Mouse (Mus musculus) erythroblast, adult 5-6 weeks (primary cell): Measurements from ENCODE around the gene Krt86. TPM values are rescaled to one million over a fixed set of nuclear protein-coding genes. Genes with fewer than 3 reads are reported as not detected.

Source experiments
- ATAC-seq: replicated peaks from 2 replicates; pipeline ENCODE4 v1.8.0; 2016; ENCODE audit warnings: moderate number of reproducible peaks, mild to moderate bottlenecking, moderate TSS enrichment, inconsistent platforms; ENCODE audit not compliant: poor library complexity, low FRiP score, severe bottlenecking
- total RNA-seq, 2 experiments: library from RNA; stranded (forward) in 1 of 2; stranded (reverse) in 1 of 2; fragments of 150-400 nt in 1 of 2; fragments of 200-764, 138-1000 nt in 1 of 2; gene quantifications; 2 replicates each; pipeline versions ENCODE4 v1.2.3 to v1.2.4; 2015 to 2017; ENCODE audit warnings: low replicate concordance in 2 of 2

Krt86 gene
- total RNA-seq (2015; ENCODE audit: low replicate concordance) (not detected in 2 replicates), total RNA-seq (2017; ENCODE audit: low replicate concordance) (not detected in 2 replicates)

GRCm38 (mm10) chr15:101472952-101473528, at the start of gene Krt86:
Gene Krt86, plus strand, starts transcription at chr15:101473478.
- no peak for ATAC-seq

GRCm38 (mm10) chr15:101424914-101425313, 48.4 kb upstream of the Krt86 start:
- ATAC-seq: no peak

- no peak for ATAC-seq
Observed at GRCm38 (mm10) chr15:101436611-101437010, 36.7 kb upstream of the Krt86 start.

GRCm38 (mm10) chr15:101438555-101438954, 34.7 kb upstream of the Krt86 start, which contains the start of gene Krt87:
Gene Krt87, minus strand, starts transcription at chr15:101438804.
- no peak for ATAC-seq

GRCm38 (mm10) chr15:101440837-101441236, 32.4 kb upstream of the Krt86 start:
- no peak for ATAC-seq

- ATAC-seq: no peak
Observed at GRCm38 (mm10) chr15:101446572-101446971, 26.7 kb upstream of the Krt86 start.

GRCm38 (mm10) chr15:101447444-101447843, 25.8 kb upstream of the Krt86 start, which contains the start of gene Krt88:
Gene Krt88, plus strand, starts transcription at chr15:101447744.
- no peak for ATAC-seq

GRCm38 (mm10) chr15:101453093-101453736, 20.1 kb upstream of the Krt86 start:
- peak; percentile 59; the same call in 1 of the 2 replicates for ATAC-seq

- ATAC-seq: no peak
Observed at GRCm38 (mm10) chr15:101454774-101455173, 18.5 kb upstream of the Krt86 start.

GRCm38 (mm10) chr15:101455292-101455691, 18.0 kb upstream of the Krt86 start:
- ATAC-seq: no peak

- ATAC-seq: no peak
Observed at GRCm38 (mm10) chr15:101455891-101456290, 17.4 kb upstream of the Krt86 start.

- ATAC-seq: no peak
Observed at GRCm38 (mm10) chr15:101458361-101458930, 14.8 kb upstream of the Krt86 start.

- no peak for ATAC-seq
Observed at GRCm38 (mm10) chr15:101459283-101459682, 14.0 kb upstream of the Krt86 start.

- ATAC-seq: no peak
Observed at GRCm38 (mm10) chr15:101463651-101464050, 9.6 kb upstream of the Krt86 start, which contains the start of gene Krt81. Gene Krt81, minus strand, starts transcription at chr15:101463751.

- ATAC-seq: no peak
Observed at GRCm38 (mm10) chr15:101469093-101469492, 4.2 kb upstream of the Krt86 start.

- no peak for ATAC-seq
Observed at GRCm38 (mm10) chr15:101479007-101479665, 5.9 kb downstream of the Krt86 start.

GRCm38 (mm10) chr15:101479666-101480060, 6.4 kb downstream of the Krt86 start:
- ATAC-seq: no peak

GRCm38 (mm10) chr15:101482056-101482455, 8.8 kb downstream of the Krt86 start:
- no peak for ATAC-seq

- ATAC-seq: no peak
Observed at GRCm38 (mm10) chr15:101483646-101484045, 10.4 kb downstream of the Krt86 start.

- ATAC-seq: no peak
Observed at GRCm38 (mm10) chr15:101484939-101485338, 11.7 kb downstream of the Krt86 start.
